Mouse (Mus musculus) B cell, adult (primary cell): ENCODE results near the gene Olfr1487. TPM values are rescaled to one million over a fixed set of nuclear protein-coding genes. Genes with fewer than 3 reads are reported as not detected.

ENCODE experiments used
- total RNA-seq: library from RNA; stranded (reverse); gene quantifications from 4 replicates; pipeline ENCODE4 v1.2.4, GENCODE M21; 2023; ENCODE audit not compliant: inconsistent age

Gene Olfr1487
- total RNA-seq, result not detected in 4 replicates

GRCm38 (mm10) chr19:13617075-13617474 lies at the start of gene Olfr1487:
Olfr1487 (plus strand) TSS chr19:13617375.

GRCm38 (mm10) chr19:13583211-13583610 lies 34.0 kb upstream of the Olfr1487 start, which contains the start of gene Olfr1484:
Olfr1484 (plus strand) TSS chr19:13583511.

DNA sequence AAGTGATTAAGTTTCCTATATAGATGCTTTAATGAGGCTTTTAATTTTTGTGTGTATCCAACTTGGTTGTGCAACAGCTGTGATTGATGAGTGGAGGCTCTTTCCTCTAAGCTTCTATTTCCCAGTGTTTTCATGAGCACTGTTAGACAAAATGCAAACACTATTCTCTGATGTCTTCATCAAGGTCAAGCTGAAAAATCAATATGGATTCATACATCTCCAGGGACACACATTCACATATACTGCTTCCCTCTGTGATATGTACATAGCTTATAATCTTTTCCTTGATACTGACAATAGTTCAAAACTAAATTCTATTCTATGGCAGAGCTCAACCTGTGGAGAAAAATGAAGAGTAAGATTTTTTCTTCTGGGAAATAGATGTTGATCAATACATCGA lies 14.1 kb downstream of the Olfr1487 start, which contains the start of gene Olfr1489:
TSS of gene Olfr1489 (plus strand) at position 301 of the 400 bp plus-strand sequence.

DNA sequence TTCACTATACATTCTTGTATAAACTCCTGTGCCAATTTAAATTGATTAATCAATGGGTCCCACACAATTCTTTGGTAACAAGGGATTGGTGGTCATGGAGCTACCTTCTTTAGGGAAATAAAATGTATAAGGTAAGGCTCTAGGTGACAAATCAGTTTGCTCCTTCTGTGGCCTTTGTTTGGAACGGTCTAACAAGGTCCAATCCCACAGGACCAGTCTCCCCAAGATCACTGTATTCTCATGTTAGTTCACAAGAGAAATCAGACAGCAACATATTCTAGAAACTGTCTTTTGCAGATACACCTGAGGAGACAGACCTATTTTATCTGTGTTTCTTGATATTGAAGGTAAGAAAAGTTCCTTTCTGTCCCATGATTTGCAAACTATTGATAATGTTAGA lies 33.6 kb downstream of the Olfr1487 start, which contains the start of gene Olfr1490:
TSS of gene Olfr1490 (plus strand) at position 301 of the 400 bp plus-strand sequence.

Other genes starting within 250 kb of the Olfr1487 start
- not detected in 4 replicates for gene Olfr1469, start 209.5 kb upstream of the Olfr1487 start, total RNA-seq
- not detected in 4 replicates for gene Olfr1471, start 174.0 kb upstream of the Olfr1487 start, total RNA-seq
- not detected in 4 replicates for gene Olfr1472, start 161.3 kb upstream of the Olfr1487 start, total RNA-seq
- not detected in 4 replicates for gene Olfr1474, start 147.8 kb upstream of the Olfr1487 start, total RNA-seq
- gene Olfr1475, start 137.2 kb upstream of the Olfr1487 start, total RNA-seq, result not detected in 4 replicates
- gene Olfr1477, start 116.8 kb upstream of the Olfr1487 start, total RNA-seq, result not detected in 4 replicates
- not detected in 4 replicates for gene Olfr1480, start 89.5 kb upstream of the Olfr1487 start, total RNA-seq
- gene Olfr1484, start 33.9 kb upstream of the Olfr1487 start, total RNA-seq, result not detected in 4 replicates
- gene Olfr1489, start 14.2 kb downstream of the Olfr1487 start, total RNA-seq, result not detected in 4 replicates
- gene Olfr1490, start 33.7 kb downstream of the Olfr1487 start, total RNA-seq, result not detected in 4 replicates
- not detected in 4 replicates for gene Olfr1491, start 79.9 kb downstream of the Olfr1487 start, total RNA-seq
- gene Olfr1493-ps1, start 105.9 kb downstream of the Olfr1487 start, total RNA-seq, result not detected in 4 replicates
- gene Olfr1494, start 122.4 kb downstream of the Olfr1487 start, total RNA-seq, result not detected in 4 replicates
- gene Olfr1495, start 147.2 kb downstream of the Olfr1487 start, total RNA-seq, result not detected in 4 replicates
- gene Olfr1496, start 160.5 kb downstream of the Olfr1487 start, total RNA-seq, result not detected in 4 replicates
- gene Olfr1497, start 180.8 kb downstream of the Olfr1487 start, total RNA-seq, result not detected in 4 replicates
- not detected in 4 replicates for gene Olfr1499, start 202.1 kb downstream of the Olfr1487 start, total RNA-seq
- not detected in 4 replicates for gene Olfr1500, start 213.1 kb downstream of the Olfr1487 start, total RNA-seq
- not detected in 4 replicates for gene Olfr1501, start 233.3 kb downstream of the Olfr1487 start, total RNA-seq
- not detected in 4 replicates for gene Olfr1502, start 244.4 kb downstream of the Olfr1487 start, total RNA-seq